Mouse (Mus musculus): Measurements from ENCODE around the gene Ubxn11. TPM values are rescaled to one million over a fixed set of nuclear protein-coding genes. Genes with fewer than 3 reads are reported as not detected.
"Not testable (repeated sequence)": the region's sequence is repeated elsewhere in the genome, so short reads cannot be mapped to it uniquely, and the experiment has no call there.

Gene Ubxn11
- total RNA-seq, 4 experiments from 2014 or later = 33.5 to 51.3 (median 43.0) TPM

DNA sequence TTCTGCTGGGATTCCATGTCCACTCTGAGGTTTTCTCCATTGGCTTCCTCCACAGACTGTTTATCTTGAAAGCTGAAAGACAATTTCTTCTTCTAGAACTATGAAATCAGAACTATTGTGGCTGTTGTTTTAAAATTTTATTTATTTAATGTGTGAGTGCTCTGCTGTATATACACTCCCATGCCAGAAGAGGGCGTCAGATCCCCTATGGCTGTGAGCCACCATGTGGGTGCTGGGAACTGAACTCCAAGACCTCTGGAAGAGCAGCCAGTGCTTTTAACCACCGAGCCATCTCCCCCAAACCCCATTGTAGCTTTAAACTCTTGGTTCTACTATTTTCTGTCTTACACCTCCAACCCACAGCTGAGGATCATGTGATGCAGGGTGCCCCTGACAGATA lies 36.5 kb downstream of the Ubxn11 start:
- no peak for DNase-seq (ENCODE audit: low spot score in 2 of 2)

DNA sequence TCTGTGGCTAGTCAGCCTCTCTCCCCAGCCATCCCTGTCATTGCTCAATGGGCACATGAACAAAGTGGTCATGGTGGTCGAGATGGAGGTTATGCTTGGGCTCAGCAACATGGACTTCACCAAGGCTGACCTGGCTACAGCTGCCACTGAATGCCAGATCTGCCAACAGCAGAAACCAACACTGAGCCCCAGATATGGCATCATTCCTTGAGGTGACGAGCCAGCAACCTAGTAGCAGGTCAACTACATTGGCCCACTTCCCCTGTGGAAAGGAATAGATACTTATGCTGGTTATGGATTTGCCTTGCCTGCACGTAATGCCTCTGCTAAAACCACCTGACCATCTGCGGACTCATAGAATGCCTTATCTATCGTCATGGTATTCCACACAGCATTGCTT lies 41.9 kb downstream of the Ubxn11 start:
- DNase-seq (ENCODE audit: low spot score in 2 of 2) = not testable (repeated sequence)

DNA sequence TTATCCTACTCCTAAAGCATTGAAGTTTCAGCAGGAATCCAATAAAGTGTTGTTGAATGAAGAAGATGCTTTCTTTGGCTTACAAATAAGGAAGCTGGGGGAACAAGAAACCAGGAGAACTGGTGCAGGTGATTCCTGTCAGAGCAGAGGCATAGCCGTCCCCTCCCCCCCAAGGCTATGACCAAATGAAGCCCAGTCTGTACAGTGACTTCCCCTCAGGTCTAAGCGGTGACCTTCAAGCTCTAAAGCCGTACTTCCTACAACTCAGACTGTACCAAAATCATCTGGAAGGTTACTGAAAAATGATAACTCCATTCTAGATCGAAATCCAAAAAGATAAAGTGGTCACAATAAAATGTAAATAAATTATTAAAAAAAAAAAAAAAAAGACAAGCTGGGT lies 47.0 kb downstream of the Ubxn11 start:
- DNase-seq (ENCODE audit: low spot score in 2 of 2) = no peak

DNA sequence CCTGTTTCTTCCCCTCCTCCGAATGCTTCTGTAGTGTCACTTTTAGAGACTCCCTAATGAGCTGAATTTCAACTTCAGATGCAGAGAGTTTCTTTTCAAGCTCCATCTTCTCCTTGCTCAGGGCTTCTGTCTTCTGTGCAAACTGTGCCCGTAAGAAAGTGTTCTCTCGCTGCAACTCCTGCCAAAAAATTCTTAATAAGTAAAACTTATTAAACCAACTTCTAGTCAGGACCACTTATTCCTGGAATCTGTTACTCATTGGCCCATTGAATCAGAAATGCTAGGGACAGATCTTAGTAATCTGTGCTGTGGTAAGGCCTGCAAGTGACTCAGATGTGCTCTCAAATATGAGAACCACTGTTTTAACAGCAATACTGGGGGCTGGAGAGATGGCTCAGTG lies 49.7 kb downstream of the Ubxn11 start:
- DNase-seq (ENCODE audit: low spot score in 2 of 2) = no peak

DNA sequence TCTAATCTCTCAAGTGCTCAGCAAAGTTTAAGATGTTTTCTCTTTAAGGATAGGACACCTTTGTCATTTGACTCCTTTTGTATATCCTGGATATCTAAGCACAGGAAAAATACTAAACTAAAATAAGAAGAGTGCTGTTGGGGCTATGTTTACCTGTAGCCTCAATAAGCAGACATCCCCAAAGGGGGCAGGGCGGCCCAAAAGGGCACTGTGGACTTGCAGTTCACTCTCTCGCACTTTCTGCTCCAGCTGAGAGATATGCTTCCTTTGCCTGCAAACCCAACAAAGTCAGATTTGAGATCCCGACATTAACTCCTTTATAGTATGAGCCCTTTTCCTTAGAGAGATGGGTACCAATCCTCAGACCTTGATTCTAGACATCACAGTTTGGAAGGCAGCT lies 51.3 kb downstream of the Ubxn11 start:
- no peak for DNase-seq (ENCODE audit: low spot score in 2 of 2)

DNA sequence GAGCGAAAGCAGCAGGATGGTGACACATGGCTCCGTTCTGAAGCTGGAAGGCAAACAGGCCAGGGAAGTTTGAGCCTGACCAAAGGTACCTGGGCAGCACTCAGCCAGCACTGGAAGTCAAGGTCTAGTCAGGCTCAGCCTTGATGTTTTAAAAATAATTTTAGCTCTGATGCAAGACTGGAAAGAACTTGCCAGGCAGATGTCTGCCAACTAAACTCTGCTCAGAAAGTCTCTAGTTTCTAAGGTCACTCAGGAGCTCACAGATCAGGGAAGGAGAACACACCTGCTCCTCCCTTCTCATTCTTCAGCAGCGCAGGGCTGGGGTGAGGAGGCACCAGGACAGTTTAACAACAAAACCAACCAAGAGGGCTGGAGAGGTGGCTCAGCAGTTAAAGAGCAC lies 52.0 kb downstream of the Ubxn11 start:
- DNase-seq (ENCODE audit: low spot score in 2 of 2) = no peak

DNA sequence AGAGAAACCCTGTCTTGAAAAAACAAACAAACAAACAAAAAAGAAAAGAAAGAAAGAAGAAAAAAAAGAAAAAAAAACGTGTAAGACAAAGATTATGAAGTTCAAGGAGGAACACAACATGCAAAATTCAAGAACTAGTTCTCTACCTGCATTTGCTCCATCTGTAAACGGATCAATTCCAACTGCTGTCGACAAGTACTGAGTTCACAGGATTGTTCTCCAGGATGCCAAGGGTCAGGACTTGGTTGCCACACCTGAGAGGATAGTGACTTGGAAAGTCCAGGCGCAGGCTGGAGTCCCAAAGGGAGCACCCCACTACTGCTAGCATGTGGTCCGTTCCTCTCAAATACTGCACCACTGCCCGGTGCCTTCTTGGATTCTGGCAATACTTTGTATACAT lies 53.2 kb downstream of the Ubxn11 start:
- no peak for DNase-seq (ENCODE audit: low spot score in 2 of 2)

DNA sequence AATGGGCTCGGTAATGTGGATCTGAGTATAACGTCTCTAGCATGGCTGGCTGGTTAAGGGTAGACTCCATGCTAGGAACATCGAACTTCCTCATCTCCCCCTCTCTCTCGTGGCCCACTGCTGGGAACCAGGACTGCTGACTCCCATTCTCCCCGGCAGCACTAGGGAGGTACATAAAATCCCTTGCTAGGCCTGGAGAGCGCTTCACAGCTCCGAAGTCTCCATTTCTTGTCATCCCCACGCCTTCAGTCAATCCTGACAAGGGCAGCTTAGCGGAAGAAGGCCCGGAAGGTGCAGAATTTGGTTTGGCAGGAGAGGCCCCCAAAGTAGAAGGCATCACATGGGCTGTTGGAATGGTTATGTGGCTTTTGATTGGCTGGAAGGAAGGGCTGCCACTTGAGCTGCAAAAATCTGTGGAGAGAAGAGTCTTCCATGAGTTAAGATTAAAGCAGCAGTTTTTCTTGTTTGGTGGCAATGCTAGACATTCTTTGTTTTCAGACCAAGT lies 53.6 kb downstream of the Ubxn11 start:
- no peak for DNase-seq (ENCODE audit: low spot score in 2 of 2)

DNA sequence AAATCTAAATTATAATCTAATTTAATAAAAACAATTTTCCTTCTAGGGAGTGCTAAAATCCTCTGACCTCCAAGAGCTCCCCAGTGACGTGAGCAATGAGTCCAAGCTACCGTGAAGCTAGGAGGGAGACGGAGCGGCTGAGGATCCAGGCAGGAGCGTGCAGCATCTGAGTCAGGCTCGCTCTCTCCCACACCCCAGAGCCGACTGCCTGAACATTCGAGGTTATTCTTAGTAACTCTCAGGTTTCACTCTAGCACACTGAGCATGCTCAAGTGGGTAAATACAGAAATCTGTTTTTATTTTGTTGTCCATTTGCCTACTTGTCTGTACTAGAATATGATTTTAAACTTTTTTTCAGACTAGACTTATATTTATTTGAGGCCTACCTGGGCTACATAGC lies 54.4 kb downstream of the Ubxn11 start:
- peak in 1 of 2 experiments; percentile 57 for DNase-seq (ENCODE audit: low spot score in 2 of 2)

DNA sequence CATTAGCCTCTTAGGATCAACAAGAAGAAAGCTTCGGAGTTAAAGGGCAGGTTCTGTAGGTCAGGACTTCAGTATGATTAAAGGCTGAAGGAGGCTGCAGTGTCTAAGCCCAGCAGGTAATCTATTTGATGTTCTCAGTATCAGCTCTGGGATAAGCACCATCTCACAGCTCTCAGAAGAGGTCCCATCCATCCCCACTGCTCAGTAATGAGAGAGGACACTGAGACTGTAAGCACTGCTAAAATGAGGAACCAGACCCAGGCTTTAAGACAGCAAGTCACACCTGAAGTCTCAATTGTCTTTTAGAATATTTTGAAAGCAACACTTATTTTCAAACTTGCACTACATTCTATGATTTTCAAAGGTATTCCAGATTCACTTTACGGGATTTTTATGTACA lies 55.2 kb downstream of the Ubxn11 start:
- no peak for DNase-seq (ENCODE audit: low spot score in 2 of 2)

DNA sequence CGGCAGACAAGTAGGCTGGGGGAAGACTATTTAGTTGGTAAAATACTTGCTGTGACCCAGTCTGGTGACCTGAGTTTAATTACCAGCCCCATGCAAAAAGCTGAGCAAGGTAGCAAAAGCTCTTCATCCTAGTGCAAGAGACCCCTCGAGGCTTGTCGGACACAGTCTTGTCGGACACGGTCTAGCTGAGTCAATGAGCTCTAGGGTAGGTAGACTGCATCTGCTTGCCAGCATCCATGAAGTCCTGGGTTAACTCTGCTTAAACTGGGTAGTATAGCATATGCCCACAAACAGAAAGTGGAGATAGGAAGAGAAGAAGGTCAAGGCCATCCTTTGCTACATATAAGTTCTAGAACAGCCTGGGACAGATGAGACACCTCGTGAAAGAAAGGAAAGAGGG lies 56.4 kb downstream of the Ubxn11 start:
- DNase-seq (ENCODE audit: low spot score in 2 of 2) = no peak

DNA sequence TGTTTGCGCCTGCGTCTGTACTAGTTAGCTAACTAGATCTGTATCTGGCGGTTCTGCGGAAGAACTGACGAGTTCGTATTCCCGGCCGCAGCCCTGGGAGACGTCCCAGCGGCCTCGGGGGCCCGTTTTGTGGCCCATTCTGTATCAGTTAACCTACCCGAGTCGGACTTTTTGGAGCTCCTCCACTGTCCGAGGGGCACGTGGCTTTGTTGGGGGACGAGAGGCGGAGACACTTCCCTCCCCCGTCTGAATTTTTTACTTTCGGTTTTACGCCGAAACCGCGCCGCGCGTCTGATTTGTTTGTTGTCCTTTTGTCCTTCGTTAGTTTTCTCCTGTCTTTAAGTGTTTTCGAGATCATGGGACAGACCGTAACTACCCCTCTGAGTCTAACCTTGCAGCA lies 57.7 kb downstream of the Ubxn11 start:
- DNase-seq (ENCODE audit: low spot score in 2 of 2) = peak in 1 of 2 experiments; percentile 11

DNA sequence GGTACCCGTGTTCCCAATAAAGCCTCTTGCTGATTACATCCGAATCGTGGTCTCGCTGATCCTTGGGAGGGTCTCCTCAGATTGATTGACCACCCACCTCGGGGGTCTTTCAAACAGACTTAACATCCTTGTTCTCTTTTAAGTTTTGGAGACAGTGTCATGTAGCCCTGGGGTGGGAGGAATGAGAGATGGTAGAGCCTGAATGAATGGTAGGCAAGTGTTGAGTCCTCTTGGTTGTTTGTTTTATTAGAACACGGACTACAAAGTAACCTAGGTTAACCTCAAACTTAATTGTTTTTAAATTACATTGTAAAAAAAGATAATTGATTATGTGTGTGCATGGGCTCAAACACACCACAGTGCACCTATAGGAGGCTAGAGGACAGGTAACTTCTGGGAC lies 62.2 kb downstream of the Ubxn11 start:
- no peak for DNase-seq (ENCODE audit: low spot score in 2 of 2)

DNA sequence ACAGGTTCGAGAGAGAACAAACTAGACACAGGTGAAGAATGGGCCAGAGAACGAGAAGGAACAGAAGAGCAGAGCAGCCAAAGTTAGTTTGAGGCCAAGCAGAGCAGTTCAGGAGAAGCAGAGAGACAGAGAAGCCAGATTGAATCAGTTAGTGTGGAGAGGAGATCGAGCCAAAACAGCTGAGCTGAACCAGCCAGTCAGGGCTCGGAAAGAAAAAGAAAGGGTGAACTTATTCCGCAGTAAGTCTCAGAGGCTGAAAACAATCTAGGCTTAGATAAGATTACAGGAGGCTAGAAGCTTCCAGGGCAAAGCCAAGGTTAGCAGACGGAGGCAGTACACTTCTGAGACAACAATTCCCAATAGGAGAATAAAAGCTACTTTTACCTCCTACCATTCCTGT lies 62.7 kb downstream of the Ubxn11 start:
- no peak for DNase-seq (ENCODE audit: low spot score in 2 of 2)

DNA sequence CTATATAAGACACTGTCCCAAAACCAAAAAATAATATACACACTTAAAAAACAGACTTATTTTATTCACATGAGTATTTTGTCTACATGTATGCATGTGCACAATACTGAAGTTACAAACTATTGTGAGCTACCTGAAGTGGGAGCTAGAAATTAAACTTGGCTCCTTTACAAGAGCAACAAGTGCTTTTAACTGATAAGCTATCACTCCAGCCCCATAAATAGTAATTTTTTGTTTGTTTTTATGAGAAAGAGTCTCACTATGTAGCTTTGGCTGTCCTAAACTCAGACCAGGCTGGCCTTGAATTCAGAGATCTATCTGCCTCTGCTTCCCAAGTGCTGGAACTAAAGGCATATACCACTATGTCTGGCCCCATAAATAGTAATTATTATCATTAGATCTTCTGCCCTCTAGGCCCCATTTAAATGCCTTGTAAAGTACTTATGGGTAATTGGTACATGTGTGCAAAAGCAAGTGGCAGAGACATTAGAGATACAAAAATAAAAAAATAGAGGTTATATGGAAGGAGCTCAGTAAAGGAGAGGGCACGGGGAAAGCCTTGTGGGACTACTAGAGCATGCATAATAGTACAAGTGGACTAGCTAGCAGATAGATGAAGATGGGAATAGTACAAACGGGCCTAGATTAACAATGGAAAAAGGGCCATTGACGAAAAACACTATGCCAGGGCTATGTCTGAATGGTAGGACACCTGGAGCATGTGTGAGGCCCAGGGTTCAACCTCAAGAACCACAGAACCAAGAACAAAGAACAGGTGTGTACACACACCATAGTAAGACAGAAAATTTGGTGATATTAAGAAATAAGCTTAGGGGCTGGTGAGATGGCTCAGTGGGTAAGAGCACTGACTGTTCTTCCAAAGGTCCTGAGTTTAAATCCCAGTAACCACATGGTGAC lies 63.4 kb downstream of the Ubxn11 start:
- DNase-seq (ENCODE audit: low spot score in 2 of 2) = no peak

DNA sequence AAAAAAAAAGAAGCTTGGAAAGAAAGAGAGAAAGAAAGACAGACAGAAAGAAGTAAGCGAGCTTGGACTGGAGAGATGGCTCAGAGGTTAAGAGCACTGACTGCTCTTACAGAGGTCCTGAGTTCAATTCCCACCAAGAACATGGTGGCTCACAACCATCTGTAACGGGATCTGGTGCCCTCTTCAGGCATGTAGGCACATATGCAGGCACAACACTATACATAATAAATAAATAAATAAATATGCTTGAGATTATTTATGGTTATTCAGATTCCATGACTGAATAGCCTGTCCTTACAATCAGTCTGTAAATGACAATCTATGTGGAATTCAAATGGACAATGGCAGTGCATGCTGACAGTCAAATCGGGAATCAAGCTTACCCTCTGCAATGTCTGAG lies 64.5 kb downstream of the Ubxn11 start:
- DNase-seq (ENCODE audit: low spot score in 2 of 2) = no peak

DNA sequence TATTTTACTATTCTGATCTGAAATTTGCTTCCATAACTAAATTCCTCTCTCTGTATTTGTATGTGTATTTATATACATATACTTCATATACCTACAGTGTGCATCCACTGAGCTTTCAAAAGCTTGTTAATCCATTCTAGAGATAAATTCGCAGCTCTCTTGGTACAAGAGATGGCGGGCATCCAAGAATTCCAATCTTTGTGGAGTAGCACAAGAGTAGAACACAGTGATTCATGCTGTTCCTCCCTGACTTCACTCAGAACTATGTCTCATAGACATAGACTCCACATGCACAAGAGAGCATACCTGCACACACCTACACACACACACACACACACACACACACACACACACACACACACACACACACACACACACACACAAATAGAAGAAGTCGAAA lies 70.0 kb downstream of the Ubxn11 start:
- no peak for DNase-seq (ENCODE audit: low spot score in 2 of 2)

Other genes with a start within 250 kb of the Ubxn11 start
- 10 to 100 TPM; 15.3 to 19.2 (median 17.7) TPM for gene Rps6ka1, start 214.8 kb upstream of the Ubxn11 start, total RNA-seq (2022)
- gene Hmgn2, start 133.9 kb upstream of the Ubxn11 start, total RNA-seq (2022) = 100 to 1,000 TPM; 115 to 129 (median 119) TPM
- 10 to 100 TPM; 63.6 to 73.6 (median 68.4) TPM for gene Dhdds, start 101.7 kb upstream of the Ubxn11 start, total RNA-seq (2022)
- not detected for gene Lin28a, start 83.7 kb upstream of the Ubxn11 start, total RNA-seq (2022)
- gene Zfp683, start 48.7 kb upstream of the Ubxn11 start, total RNA-seq (2022) = not detected
- 1 to 10 TPM; 3.6 to 6.8 (median 5.8) TPM for gene Crybg2, start 41.8 kb upstream of the Ubxn11 start, total RNA-seq (2022)
- 10 to 100 TPM in 2 of 4 experiments, 1 to 10 TPM in 2; 2.5 to 32.5 (median 12.8) TPM for gene Cd52, start 7.5 kb upstream of the Ubxn11 start, total RNA-seq (2022)
- 100 to 1,000 TPM; 192 to 255 (median 224) TPM for gene Sh3bgrl3, start 26.2 kb downstream of the Ubxn11 start, total RNA-seq (2022)
- 10 to 100 TPM; 17.1 to 18.7 (median 17.7) TPM for gene Cep85, start 84.5 kb downstream of the Ubxn11 start, total RNA-seq (2022)
- gene Gm7534, start 100.4 kb downstream of the Ubxn11 start, total RNA-seq (2022) = not detected
- not detected for gene Catsper4, start 124.8 kb downstream of the Ubxn11 start, total RNA-seq (2022)
- under 1 TPM in 3 of 4 experiments, not detected in 1; 0.36 to 0.74 (median 0.57) TPM for gene Cnksr1, start 135.8 kb downstream of the Ubxn11 start, total RNA-seq (2022)
- not detected for gene E130218I03Rik, start 141.1 kb downstream of the Ubxn11 start, total RNA-seq (2022)
- gene Zfp593, start 143.0 kb downstream of the Ubxn11 start, total RNA-seq (2022) = 10 to 100 TPM; 10.9 to 12.1 (median 11.3) TPM
- gene Gm30191, start 144.4 kb downstream of the Ubxn11 start, total RNA-seq (2022) = not detected
- gene Grrp1, start 151.5 kb downstream of the Ubxn11 start, total RNA-seq (2022) = 1 to 10 TPM; 2.6 to 4.3 (median 3.5) TPM
- 10 to 100 TPM; 15.8 to 22.4 (median 19.3) TPM for gene Pdik1l, start 185.3 kb downstream of the Ubxn11 start, total RNA-seq (2022)
- under 1 TPM; 0.28 to 0.70 (median 0.53) TPM for gene Trim63, start 212.6 kb downstream of the Ubxn11 start, total RNA-seq (2022)
- gene Slc30a2, start 240.6 kb downstream of the Ubxn11 start, total RNA-seq (2022) = under 1 TPM in 2 of 4 experiments, not detected in 2; 0.16 to 0.23 TPM